Mouse (Mus musculus) kidney, adult 18-20 months (tissue): ENCODE data around the gene 9130409I23Rik.
"Not testable (repeated sequence)": the region's sequence is repeated elsewhere in the genome, so short reads cannot be mapped to it uniquely, and the experiment has no call there.

Experiments
- DNase-seq: peaks from one replicate; pipeline ENCODE4 v3.0.0; 2021

Gene 9130409I23Rik

DNA sequence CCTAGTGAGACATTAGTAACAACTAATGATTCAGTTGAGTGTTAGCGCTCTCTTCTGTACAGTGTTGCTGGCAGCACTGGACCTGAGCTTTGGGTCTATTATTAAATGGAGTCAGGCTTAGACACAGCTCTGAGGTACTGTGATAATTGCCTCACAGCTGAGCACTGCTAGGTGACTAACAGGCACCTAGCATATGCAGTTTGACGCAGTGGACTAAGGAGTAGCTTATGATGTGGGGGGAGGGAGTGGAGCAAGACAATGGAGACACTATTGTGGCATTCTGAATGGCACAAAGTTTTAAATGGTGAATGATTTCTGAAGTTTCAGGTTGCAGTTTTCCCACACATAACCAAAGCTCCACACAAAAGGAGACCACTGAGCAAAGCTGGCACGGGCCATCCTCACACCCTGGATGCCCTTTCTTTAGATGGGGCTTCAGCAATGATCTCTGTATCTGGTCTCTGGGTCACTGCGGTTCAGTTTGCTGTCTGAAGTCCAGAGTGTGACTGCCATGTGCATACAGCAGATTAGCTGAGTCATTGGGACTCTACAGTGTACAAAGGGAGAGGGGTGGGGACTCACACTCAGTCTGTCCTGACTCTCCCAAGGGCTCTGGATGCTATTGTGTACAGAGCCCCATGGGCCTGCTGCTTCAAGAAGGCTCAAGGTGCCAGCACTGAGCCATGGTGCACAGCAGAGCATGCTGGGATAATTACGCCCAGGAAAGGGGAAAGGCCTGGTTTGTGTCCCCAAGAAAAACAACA lies 15.8 kb upstream of the 9130409I23Rik start:
- DNase-seq = not testable (repeated sequence)

DNA sequence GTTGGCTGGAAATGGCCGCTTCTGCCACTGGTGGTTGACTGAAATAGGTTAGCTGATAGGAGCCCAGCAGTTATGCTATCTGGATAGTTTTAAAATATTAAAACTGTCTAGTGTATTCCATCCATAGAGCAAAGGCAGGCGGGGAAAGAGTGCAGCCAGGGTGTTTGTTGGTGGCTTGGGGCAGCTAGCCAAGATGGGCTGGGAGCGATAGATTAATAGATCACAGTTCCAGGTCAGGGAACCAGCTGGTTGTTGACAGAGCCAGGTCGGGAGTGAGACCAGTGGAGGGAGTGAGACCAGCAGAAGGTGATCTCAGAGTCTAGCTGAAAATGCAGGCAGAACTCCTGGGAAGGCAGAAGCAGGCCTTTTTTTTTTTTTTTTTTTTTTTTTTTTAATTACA lies 13.4 kb upstream of the 9130409I23Rik start:
- DNase-seq = no peak

DNA sequence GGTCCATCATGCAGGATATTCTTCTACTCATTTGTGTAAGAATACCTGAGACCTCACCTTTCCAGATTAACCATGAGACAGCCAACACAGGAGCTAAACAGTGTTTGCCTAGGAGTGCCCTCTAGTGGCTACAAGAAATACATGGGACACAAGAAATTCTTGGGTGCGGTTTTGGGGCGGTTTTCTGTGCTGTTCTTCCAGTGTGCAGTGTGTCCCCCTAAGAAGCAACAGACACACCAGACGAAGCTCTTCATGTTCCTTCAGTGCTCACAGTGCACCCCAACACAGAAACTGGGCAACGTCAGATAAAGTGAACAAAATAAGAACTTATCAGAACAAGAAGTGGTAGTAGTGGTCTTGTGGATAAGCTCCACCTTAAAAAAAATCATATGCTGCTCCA lies 11.4 kb upstream of the 9130409I23Rik start:
- peak; percentile 20 for DNase-seq

- DNase-seq = no peak
Observed at GRCm38 (mm10) chr1:181047520-181047919, 3.5 kb upstream of the 9130409I23Rik start.

DNA sequence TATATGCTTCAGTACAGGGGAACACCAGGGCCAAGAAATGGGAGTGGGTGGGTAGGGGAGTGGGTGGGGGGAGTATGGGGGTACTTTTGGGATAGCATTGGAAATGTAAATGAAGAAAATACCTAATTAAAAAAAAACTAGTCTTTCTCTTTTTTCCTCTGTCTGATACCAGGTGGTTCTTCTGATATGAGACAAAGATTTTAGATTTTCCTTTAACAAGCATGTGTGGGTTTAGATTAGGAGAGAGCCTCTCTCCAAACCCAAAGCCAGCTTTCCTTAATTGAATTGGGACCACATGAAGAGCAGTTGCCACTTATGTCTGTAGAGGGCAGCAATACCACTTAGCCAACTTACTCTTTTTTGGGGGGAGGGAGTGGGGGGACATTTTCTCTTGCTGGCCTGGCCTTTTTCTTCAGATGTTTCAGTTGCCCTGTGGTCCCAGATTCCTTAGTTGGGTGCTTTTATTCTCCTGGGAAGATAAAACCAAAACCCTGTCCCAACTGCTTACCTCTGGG lies 1.7 kb upstream of the 9130409I23Rik start:
- no peak for DNase-seq

DNA sequence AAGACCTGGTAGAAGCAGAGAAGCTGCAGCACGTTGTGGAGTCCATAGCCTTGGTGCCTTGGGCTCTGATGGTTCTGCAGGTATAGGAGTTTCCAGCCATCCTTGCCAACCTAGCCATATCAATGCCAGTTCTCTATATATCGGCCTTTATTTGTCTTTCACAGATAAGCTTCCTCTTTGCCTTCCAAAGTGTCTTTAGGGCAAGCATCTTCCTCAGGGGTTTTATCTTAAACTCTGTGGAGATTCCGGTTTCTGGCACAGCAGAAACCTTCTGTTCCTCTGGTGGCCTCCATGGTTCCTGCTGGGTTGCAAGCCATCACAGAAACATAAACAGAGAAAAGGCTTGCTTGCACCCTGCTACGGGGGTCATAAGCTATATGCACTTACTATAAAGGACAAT lies 1.9 kb downstream of the 9130409I23Rik start:
- no peak for DNase-seq

DNA sequence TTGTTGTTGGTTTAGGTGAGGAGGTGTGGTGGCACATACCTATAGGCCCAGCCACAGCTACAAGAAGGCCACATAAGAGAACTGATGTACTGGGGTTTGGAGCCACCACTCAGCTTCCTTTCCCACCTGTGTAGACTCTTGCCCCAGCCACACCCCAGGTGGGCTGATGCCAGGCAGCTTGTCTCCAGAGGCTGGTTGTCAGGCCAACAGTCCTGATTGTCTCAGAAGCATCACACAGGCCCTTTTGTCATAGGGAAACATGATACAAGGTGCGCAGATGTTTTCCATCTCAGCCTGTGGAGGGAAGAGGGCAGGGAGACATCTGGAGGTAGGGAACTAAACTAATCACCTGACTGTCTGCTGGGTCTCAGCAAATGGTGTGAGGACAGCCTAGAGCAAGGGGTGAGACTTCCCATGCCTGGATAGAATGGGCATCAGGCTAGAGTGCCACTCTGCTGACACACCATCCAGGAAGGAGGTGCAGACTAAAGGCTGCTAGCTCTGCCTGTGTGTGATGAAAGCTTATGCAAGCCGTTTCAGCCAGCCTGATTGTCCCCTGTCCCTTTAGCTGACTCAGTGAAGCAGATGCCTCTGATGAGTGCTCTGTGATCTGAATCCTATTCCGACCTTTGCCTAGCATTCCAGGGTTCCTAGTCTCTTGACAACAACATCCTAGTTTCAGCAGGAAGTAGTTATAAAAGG lies 10.9 kb downstream of the 9130409I23Rik start:
- DNase-seq = no peak

DNA sequence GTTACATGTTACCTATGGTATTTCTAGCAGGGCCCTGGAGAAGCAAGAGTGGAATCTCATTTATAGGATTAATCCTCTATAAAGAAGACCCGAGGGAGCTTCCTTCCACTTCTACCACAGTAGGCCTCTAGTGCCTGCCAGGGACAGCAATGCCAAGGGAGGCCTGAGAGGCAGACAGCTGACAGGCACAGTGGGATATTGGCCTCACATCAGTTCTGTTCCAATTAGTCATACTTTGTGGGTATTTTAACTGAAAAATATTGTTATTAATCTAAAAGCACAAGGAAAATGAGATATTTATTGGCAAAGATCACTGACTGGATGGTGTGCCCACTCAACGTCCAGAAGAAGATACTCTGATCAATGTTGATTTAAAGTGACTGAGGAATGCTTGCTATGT lies 13.0 kb downstream of the 9130409I23Rik start:
- no peak for DNase-seq

DNA sequence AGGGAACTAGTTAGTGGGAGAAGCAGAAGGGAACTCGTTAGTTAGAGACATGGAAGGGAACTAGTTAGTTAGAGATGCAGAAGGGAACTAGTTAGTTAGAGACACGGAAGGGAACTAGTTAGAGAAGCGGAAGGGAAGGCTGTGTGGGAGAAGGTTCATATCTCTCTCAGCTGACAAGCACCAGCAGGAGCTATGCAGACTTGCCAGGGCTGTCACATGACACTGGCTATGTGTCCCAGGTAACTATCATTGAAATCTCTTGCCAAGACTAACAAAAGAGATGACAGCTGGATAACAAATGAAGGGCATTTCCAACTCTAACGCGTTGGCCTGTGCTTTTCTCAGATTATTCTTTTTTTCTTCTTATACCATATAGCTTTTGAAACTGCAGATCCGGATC lies 13.6 kb downstream of the 9130409I23Rik start:
- DNase-seq = no peak

DNA sequence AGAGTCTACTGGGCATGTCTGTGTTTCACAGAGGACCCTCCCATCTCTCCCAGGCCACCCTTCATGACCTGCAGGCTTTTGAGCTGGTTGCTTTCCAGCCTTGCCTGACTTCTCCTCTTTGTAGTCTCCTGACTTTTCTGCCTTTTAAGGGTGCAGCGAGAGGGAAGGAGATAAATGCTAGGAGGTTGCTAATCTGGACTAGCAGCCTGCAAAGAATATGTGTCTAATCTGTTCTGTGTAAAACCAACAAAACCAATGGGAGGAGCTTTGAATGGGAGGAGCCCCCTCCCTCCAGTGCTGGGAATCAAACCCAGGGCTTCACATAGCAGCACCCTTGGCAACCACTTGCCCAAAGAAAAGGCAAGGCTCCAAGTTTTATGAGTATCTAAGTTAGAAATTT lies 17.3 kb downstream of the 9130409I23Rik start:
- no peak for DNase-seq

DNA sequence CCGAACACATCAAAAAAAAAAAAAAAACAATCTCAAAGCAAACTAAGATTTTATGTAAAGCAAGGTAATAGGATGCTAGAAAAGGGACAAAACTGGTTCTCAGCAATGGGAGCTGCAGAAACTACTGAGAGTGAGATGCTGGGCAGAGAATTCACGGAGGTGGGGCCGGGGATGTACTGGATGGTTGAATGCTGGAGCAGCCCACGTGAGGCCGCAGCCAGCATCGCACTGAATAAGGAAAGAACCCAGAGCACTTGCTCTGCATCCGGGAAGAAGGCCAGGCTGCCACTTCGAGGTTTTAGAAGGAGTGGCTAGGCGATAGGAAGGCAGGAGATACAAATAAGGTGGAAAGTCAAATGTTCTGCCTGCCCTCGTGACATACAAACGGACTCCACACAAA lies 18.6 kb downstream of the 9130409I23Rik start:
- no peak for DNase-seq

GRCm38 (mm10) chr1:181073075-181073474 lies 22.0 kb downstream of the 9130409I23Rik start:
- DNase-seq = no peak

DNA sequence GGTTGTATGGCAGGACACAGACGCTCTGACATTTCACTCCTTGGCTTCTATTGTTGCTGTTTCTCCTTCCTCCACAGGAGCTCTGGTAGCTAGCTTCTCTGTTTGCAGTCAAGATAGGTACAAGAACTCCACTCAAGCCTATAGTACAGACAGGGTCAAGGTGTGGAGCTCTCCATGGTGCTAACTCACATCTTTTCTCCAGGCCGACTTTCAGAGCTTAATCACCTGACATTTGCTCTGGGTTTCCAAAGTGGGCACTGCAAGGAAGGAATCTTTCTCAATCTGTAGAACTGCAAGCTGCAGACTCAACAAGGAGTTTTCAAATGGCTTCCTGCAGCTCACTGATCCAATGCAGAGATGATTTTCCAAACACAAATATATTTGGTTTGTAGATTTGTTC lies 33.0 kb downstream of the 9130409I23Rik start:
- no peak for DNase-seq

DNA sequence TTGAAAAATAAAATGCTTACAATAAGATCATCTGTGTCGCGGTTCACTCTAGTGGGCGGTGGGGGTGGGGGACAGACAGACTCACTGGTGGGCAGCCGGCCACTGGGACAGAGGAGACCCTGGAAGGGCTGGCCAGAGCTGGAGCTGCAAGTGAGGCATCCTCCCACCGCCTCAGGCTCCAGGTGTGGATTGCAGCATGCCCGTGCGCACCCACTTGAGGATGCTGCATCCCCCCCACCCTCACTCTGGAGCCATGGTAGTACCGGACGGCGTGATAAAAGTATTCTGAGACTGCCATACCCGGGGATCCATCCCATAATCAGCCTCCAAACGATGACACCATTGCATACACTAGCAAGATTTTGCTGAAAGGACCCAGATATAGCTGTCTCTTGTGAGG lies 39.0 kb downstream of the 9130409I23Rik start:
- no peak for DNase-seq
